Mouse (Mus musculus) layer of hippocampus, postnatal 14 days (tissue): ENCODE measurements around the gene Dnm2. TPM values are rescaled to one million over a fixed set of nuclear protein-coding genes. Genes with fewer than 3 reads are reported as not detected.

Experiments used
- DNase-seq, 2 experiments: peaks; one replicate each; pipeline ENCODE4 v3.0.0; 2021 to 2022; ENCODE audit warnings: low spot score in 2 of 2, mixed read lengths in 1 of 2
- total RNA-seq, 2 experiments: library from RNA; stranded (reverse); gene quantifications; 2 replicates each; pipeline ENCODE4 v1.2.3; 2021

The Dnm2 gene
- total RNA-seq, 2 experiments from 2014 or later: 70.0 to 77.2 TPM

- no peak for DNase-seq
These were observed 3.1 kb downstream of the Dnm2 start for GRCm38 (mm10) chr9:21427773-21428172.

GRCm38 (mm10) chr9:21428178-21428577 is 3.5 kb downstream of the Dnm2 start:
- DNase-seq: no peak

GRCm38 (mm10) chr9:21430724-21431123 is 6.0 kb downstream of the Dnm2 start:
- peak in 1 of 2 experiments; percentile 53 for DNase-seq

GRCm38 (mm10) chr9:21432066-21432465 is 7.4 kb downstream of the Dnm2 start:
- no peak for DNase-seq

GRCm38 (mm10) chr9:21433766-21434165 is 9.1 kb downstream of the Dnm2 start:
- DNase-seq: no peak

- no peak for DNase-seq
These were observed 9.7 kb downstream of the Dnm2 start for GRCm38 (mm10) chr9:21434410-21434809.

GRCm38 (mm10) chr9:21435777-21436635 is 11.3 kb downstream of the Dnm2 start:
- DNase-seq: no peak

GRCm38 (mm10) chr9:21437577-21437976 is 12.9 kb downstream of the Dnm2 start:
- no peak for DNase-seq

- no peak for DNase-seq
These were observed 13.5 kb downstream of the Dnm2 start for GRCm38 (mm10) chr9:21438219-21438618.

GRCm38 (mm10) chr9:21439456-21439855 is 14.7 kb downstream of the Dnm2 start:
- DNase-seq: no peak

- DNase-seq: no peak
These were observed 15.2 kb downstream of the Dnm2 start for GRCm38 (mm10) chr9:21439914-21440313.

GRCm38 (mm10) chr9:21440387-21440786 is 15.7 kb downstream of the Dnm2 start:
- DNase-seq: no peak

GRCm38 (mm10) chr9:21443853-21444252 is 19.1 kb downstream of the Dnm2 start:
- no peak for DNase-seq

- DNase-seq: no peak
These were observed 19.9 kb downstream of the Dnm2 start for GRCm38 (mm10) chr9:21444574-21444973.

GRCm38 (mm10) chr9:21445081-21445744 is 20.5 kb downstream of the Dnm2 start:
- no peak for DNase-seq

GRCm38 (mm10) chr9:21447778-21448177 is 23.1 kb downstream of the Dnm2 start:
- no peak for DNase-seq

- no peak for DNase-seq
These were observed 25.0 kb downstream of the Dnm2 start for GRCm38 (mm10) chr9:21449710-21450109.

- no peak for DNase-seq
These were observed 25.6 kb downstream of the Dnm2 start for GRCm38 (mm10) chr9:21450270-21450669.

GRCm38 (mm10) chr9:21451391-21451790 is 26.7 kb downstream of the Dnm2 start:
- no peak for DNase-seq

GRCm38 (mm10) chr9:21451870-21452269 is 27.2 kb downstream of the Dnm2 start:
- DNase-seq: no peak

GRCm38 (mm10) chr9:21453003-21453402 is 28.3 kb downstream of the Dnm2 start:
- no peak for DNase-seq

- no peak for DNase-seq
These were observed 28.8 kb downstream of the Dnm2 start for GRCm38 (mm10) chr9:21453459-21453858.
